In genomic region chr17:3083886-3084550, GRCm38 (mm10) we compare ENCODE assay signal across 8 mouse cellular contexts. TPM values are rescaled to one million over a fixed set of nuclear protein-coding genes. Genes with fewer than 3 reads are reported as not detected.
A peak's percentile ranks its signal among the peaks of the same experiment; 100 is the strongest.
DNase-seq lines count a peak whose midpoint lies in the region; ATAC-seq and TF ChIP-seq lines count a peak whose summit lies in the region.

No protein-coding gene starts in this region.

- H3K27me3 ChIP-seq in embryonic facial prominence, embryonic 13.5 days, result no peaks in the 10 kb centered on the region
- no peaks in the 10 kb centered on the region for H3K27me3 ChIP-seq in kidney, adult 2 months (replicated peaks; ENCODE audit: control insufficient read depth, insufficient read depth, low read length)
- no peaks in the 10 kb centered on the region for H3K27me3 ChIP-seq in limb, embryonic 13.5 days
- no peaks in the 10 kb centered on the region for H3K27me3 ChIP-seq in midbrain, embryonic 16.5 days (ENCODE audit: control insufficient read depth, insufficient read depth, low read depth, low read length)

- ATAC-seq in embryonic facial prominence, embryonic 13.5 days (ENCODE audit: insufficient number of reproducible peaks, insufficient read depth, low FRiP score, low TSS enrichment, low read depth), result peak; percentile 60
- ATAC-seq in limb, embryonic 13.5 days (ENCODE audit: low FRiP score, low read depth), result peak; percentile 78
- ATAC-seq in midbrain, embryonic 16.5 days, result peak; percentile 88

- H3K27ac ChIP-seq in embryonic facial prominence, embryonic 13.5 days, result peak overlapping the region; percentile 93
- H3K27ac ChIP-seq in kidney, adult 2 months (ENCODE audit: insufficient read depth, low read depth, low read length), result peak overlapping the region; percentile 100
- H3K27ac ChIP-seq in limb, embryonic 13.5 days, result peak overlapping the region; percentile 90
- peak overlapping the region; percentile 95 for H3K27ac ChIP-seq in midbrain, embryonic 16.5 days (ENCODE audit: low read length)

- H3K9ac ChIP-seq in embryonic facial prominence, embryonic 13.5 days, result peak overlapping the region; percentile 68
- peak overlapping the region; percentile 53; the same call in 1 of the 2 replicates for H3K9ac ChIP-seq in limb, embryonic 13.5 days
- H3K9ac ChIP-seq in midbrain, embryonic 16.5 days (ENCODE audit: low read depth, low read length), result peak overlapping the region; percentile 63

- under 1% methylated on average over 40 of the region's 40 CpGs for WGBS in embryonic facial prominence, embryonic 13.5 days
- WGBS in kidney, adult 2 months, result under 1% methylated on average over 40 of the region's 40 CpGs
- WGBS in limb, embryonic 13.5 days, result under 1% methylated on average over 39 of the region's 40 CpGs
- under 1% methylated on average over 35 of the region's 40 CpGs for WGBS in midbrain, embryonic 16.5 days

- DNase-seq in 3134 (ENCODE audit: extremely low read depth, insufficient read length, low spot score), result peak; percentile 100
- DNase-seq in adrenal gland, postnatal 36 days, result peak; percentile 93
- DNase-seq in heart, adult 18-20 months, result peak; percentile 96 to 97
- DNase-seq in kidney, adult 2 months, result peak; percentile 96
- peak; percentile 89 to 91 for DNase-seq in spleen, postnatal 10 days (ENCODE audit: low spot score in 2 of 2)

- peaks cover 3% of the 10 kb centered on the region for H3K9me3 ChIP-seq in embryonic facial prominence, embryonic 13.5 days
- H3K9me3 ChIP-seq in limb, embryonic 13.5 days, result peaks cover 3% of the 10 kb centered on the region; the same call in 1 of the 2 replicates
- no peaks in the 10 kb centered on the region for H3K9me3 ChIP-seq in midbrain, embryonic 16.5 days (replicated peaks; ENCODE audit: control insufficient read depth, low read length, poor library complexity, severe bottlenecking)

- H3K36me3 ChIP-seq in embryonic facial prominence, embryonic 13.5 days, result 0 out of 2 replicates have a peak, but pooled peaks cover 1% of the 10 kb centered on the region
- H3K36me3 ChIP-seq in kidney, adult 2 months (ENCODE audit: control insufficient read depth, insufficient read depth, low read length), result no peaks in the 10 kb centered on the region
- H3K36me3 ChIP-seq in limb, embryonic 13.5 days, result no peaks in the 10 kb centered on the region
- H3K36me3 ChIP-seq in midbrain, embryonic 16.5 days (ENCODE audit: control insufficient read depth, insufficient read depth, low read length), result no peaks in the 10 kb centered on the region

- H3K4me2 ChIP-seq in embryonic facial prominence, embryonic 13.5 days, result peak overlapping the region; percentile 65
- peak overlapping the region; percentile 68 for H3K4me2 ChIP-seq in limb, embryonic 13.5 days (replicated peaks)
- peak overlapping the region; percentile 60 for H3K4me2 ChIP-seq in midbrain, embryonic 16.5 days (ENCODE audit: low read length)

- H3K4me1 ChIP-seq in embryonic facial prominence, embryonic 13.5 days, result 0 out of 2 replicates have a peak, but pooled peaks cover 4% of the 10 kb centered on the region
- H3K4me1 ChIP-seq in kidney, adult 2 months (ENCODE audit: control insufficient read depth, insufficient read depth, low read length), result no peaks in the 10 kb centered on the region
- H3K4me1 ChIP-seq in limb, embryonic 13.5 days, result peaks cover 3% of the 10 kb centered on the region; the same call in 1 of the 2 replicates
- no peaks in the 10 kb centered on the region; the same call in 1 of the 2 replicates for H3K4me1 ChIP-seq in midbrain, embryonic 16.5 days (ENCODE audit: control insufficient read depth, insufficient read depth, low read length)

- no peak for TF ChIP-seq CTCF in kidney, adult 2 months (conservative IDR thresholded peaks at IDR 0.05; ENCODE audit: insufficient read depth, insufficient read length, low read depth, low read length)

- peak overlapping the region; percentile 51 for H3K4me3 ChIP-seq in embryonic facial prominence, embryonic 13.5 days
- peak overlapping the region; percentile 95 for H3K4me3 ChIP-seq in kidney, adult 2 months (ENCODE audit: insufficient read depth, low read depth, low read length)
- peak overlapping the region; percentile 53 for H3K4me3 ChIP-seq in limb, embryonic 13.5 days
- peak overlapping the region; percentile 50 for H3K4me3 ChIP-seq in midbrain, embryonic 16.5 days (ENCODE audit: low read depth, low read length)

- peak; percentile 40 for TF ChIP-seq POLR2A in kidney, adult 2 months (IDR thresholded peaks at IDR 0.05; ENCODE audit: low read depth, low read length)

RNA-seq across cellular contexts. Expression of gene Scaf8, which starts 30.8 kb away (rescaled TPM):
- 10 to 100 TPM; 41.7 to 43.7 TPM for total RNA-seq in adrenal gland, postnatal 36 days (2021)
- 22.7 and 22.8 TPM in 2 replicates for polyA plus RNA-seq in embryonic facial prominence, embryonic 13.5 days (2015; fragmentation: Nextera tagmentation; extraction: Ambion mirVana)
- total RNA-seq in heart, adult 18-20 months (2021), result 10 to 100 TPM; 28.4 to 32.1 TPM
- 21.9 and 22.6 TPM in 2 replicates for polyA plus RNA-seq in kidney, adult 2 months (2012; rRNA removed)
- polyA plus RNA-seq in limb, embryonic 13.5 days (2015; fragmentation: Nextera tagmentation; extraction: Ambion mirVana), result 21.0 and 22.4 TPM in 2 replicates
- 14.5 and 16.7 TPM in 2 replicates for polyA plus RNA-seq in midbrain, embryonic 16.5 days (2015; fragmentation: Nextera tagmentation; extraction: Ambion mirVana)

Comparison
In these comparisons a context has a peak if more than half of its experiments do, and no peak if none do; other contexts are left out.
1. Peak in every context shown above with its lines: DNase-seq, ATAC-seq, H3K4me3 ChIP-seq and H3K27ac ChIP-seq.